Mouse (Mus musculus): ENCODE measurements around the gene Msrb3.

GRCm38 (mm10) chr10:120938904-120939208, 40.0 kb upstream of the Msrb3 start:
- no peak for TF ChIP-seq GATA1 (IDR thresholded peaks at IDR 0.05; ENCODE audit: low read length)
- TF ChIP-seq TAL1 (IDR thresholded peaks at IDR 0.05; ENCODE audit: low read length) = no peak

All from erythroblast, embryonic 14.5 days (primary cell).